Mouse (Mus musculus): ENCODE data around the gene Dera.

Gene Dera

GRCm38 (mm10) chr6:137806806-137807205 lies 52.5 kb downstream of the Dera start:
- DNase-seq (ENCODE audit: low read depth, low spot score) = no peak

GRCm38 (mm10) chr6:137807296-137807695 lies 53.0 kb downstream of the Dera start:
- no peak for DNase-seq (ENCODE audit: low read depth, low spot score)

- DNase-seq (ENCODE audit: low read depth, low spot score) = no peak
Observed at GRCm38 (mm10) chr6:137808706-137809105, 54.4 kb downstream of the Dera start.

GRCm38 (mm10) chr6:137810136-137810535 lies 55.8 kb downstream of the Dera start:
- DNase-seq (ENCODE audit: low read depth, low spot score) = no peak

- no peak for DNase-seq (ENCODE audit: low read depth, low spot score)
Observed at GRCm38 (mm10) chr6:137814006-137814405, 59.7 kb downstream of the Dera start.

GRCm38 (mm10) chr6:137816508-137816907 lies 62.2 kb downstream of the Dera start:
- DNase-seq (ENCODE audit: low read depth, low spot score) = no peak

GRCm38 (mm10) chr6:137822550-137822949 lies 68.2 kb downstream of the Dera start:
- no peak for DNase-seq (ENCODE audit: low read depth, low spot score)

GRCm38 (mm10) chr6:137824046-137825021 lies 70.0 kb downstream of the Dera start:
- no peak for DNase-seq (ENCODE audit: low read depth, low spot score)

- no peak for DNase-seq (ENCODE audit: low read depth, low spot score)
Observed at GRCm38 (mm10) chr6:137825022-137825613, 70.8 kb downstream of the Dera start.

GRCm38 (mm10) chr6:137829056-137829776 lies 74.9 kb downstream of the Dera start:
- no peak for DNase-seq (ENCODE audit: low read depth, low spot score)

GRCm38 (mm10) chr6:137836799-137837198 lies 82.5 kb downstream of the Dera start:
- DNase-seq (ENCODE audit: low read depth, low spot score) = no peak

- no peak for DNase-seq (ENCODE audit: low read depth, low spot score)
Observed at GRCm38 (mm10) chr6:137843337-137843736, 89.0 kb downstream of the Dera start.

- DNase-seq (ENCODE audit: low read depth, low spot score) = no peak
Observed at GRCm38 (mm10) chr6:137857198-137858194, 103.2 kb downstream of the Dera start.

GRCm38 (mm10) chr6:137869903-137870580 lies 115.7 kb downstream of the Dera start:
- DNase-seq (ENCODE audit: low read depth, low spot score) = peak; percentile 40

- peak; percentile 54 for DNase-seq (ENCODE audit: low read depth, low spot score)
Observed at GRCm38 (mm10) chr6:137870667-137871066, 116.3 kb downstream of the Dera start.

- DNase-seq (ENCODE audit: low read depth, low spot score) = no peak
Observed at GRCm38 (mm10) chr6:137872055-137872735, 117.8 kb downstream of the Dera start.

GRCm38 (mm10) chr6:137874471-137875244 lies 120.3 kb downstream of the Dera start:
- DNase-seq (ENCODE audit: low read depth, low spot score) = no peak

- no peak for DNase-seq (ENCODE audit: low read depth, low spot score)
Observed at GRCm38 (mm10) chr6:137885644-137886043, 131.3 kb downstream of the Dera start.
